Mouse (Mus musculus): ENCODE results near the gene Plvap. TPM values are rescaled to one million over a fixed set of nuclear protein-coding genes. Genes with fewer than 3 reads are reported as not detected.

The Plvap gene
- polyA plus RNA-seq, 1 experiment = 25.6 TPM

- H3K27me3 ChIP-seq (ENCODE audit: control insufficient read depth, insufficient read depth, low read length) = no peaks in the 10 kb centered on the region
- 67% methylated on average over 6 of the region's 6 CpGs for WGBS
- no peak for TF ChIP-seq CTCF (IDR thresholded peaks at IDR 0.05; ENCODE audit: borderline replicate concordance, insufficient read depth, low read depth, low read length)
- no peak for TF ChIP-seq POLR2A (IDR thresholded peaks at IDR 0.05; ENCODE audit: borderline replicate concordance, insufficient read depth, low read length)
- no peak overlapping the region for H3K4me3 ChIP-seq (replicated peaks; ENCODE audit: insufficient read depth, low read depth, low read length)
- no peaks in the 10 kb centered on the region for H3K4me1 ChIP-seq (ENCODE audit: control insufficient read depth, insufficient read depth, low read length)
- DNase-seq = no peak
- H3K27ac ChIP-seq (ENCODE audit: insufficient read depth, low read length) = no peak overlapping the region
Observed at GRCm38 (mm10) chr8:71552770-71553169, 41.2 kb upstream of the Plvap start.

GRCm38 (mm10) chr8:71550754-71551153 is 39.2 kb upstream of the Plvap start:
- 61% methylated on average over 7 of the region's 7 CpGs for WGBS
- no peaks in the 10 kb centered on the region for H3K4me1 ChIP-seq (ENCODE audit: control insufficient read depth, insufficient read depth, low read length)
- no peaks in the 10 kb centered on the region for H3K27me3 ChIP-seq (ENCODE audit: control insufficient read depth, insufficient read depth, low read length)
- TF ChIP-seq CTCF (IDR thresholded peaks at IDR 0.05; ENCODE audit: borderline replicate concordance, insufficient read depth, low read depth, low read length) = no peak
- no peak for TF ChIP-seq POLR2A (IDR thresholded peaks at IDR 0.05; ENCODE audit: borderline replicate concordance, insufficient read depth, low read length)
- no peak for DNase-seq
- H3K4me3 ChIP-seq (replicated peaks; ENCODE audit: insufficient read depth, low read depth, low read length) = no peak overlapping the region
- H3K27ac ChIP-seq (ENCODE audit: insufficient read depth, low read length) = no peak overlapping the region

DNA sequence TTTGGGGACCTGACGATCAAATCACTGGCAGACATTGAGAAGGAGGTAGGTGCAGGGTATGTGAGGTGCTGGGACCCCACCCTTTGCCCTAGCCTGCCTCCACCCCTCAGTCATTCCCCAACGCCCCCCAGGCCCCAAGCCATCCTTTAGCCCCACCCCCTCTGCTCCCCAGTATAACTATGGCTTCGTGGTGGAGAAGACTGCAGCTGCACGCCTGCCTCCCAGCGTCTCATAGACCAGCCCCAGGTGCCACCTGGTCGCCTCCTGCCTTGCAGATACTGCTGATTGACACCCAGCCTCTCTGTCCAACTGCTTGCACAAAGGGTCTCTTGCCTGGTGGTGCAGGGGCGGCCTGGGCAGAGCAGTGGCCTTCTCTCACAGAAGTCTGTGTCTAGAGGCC is 36.0 kb upstream of the Plvap start:
- Histone ChIP-seq H3K4me1 (ENCODE audit: control insufficient read depth, insufficient read depth, low read length) (0 out of 2 replicates have a peak, but pooled peaks cover 3% of the 10 kb centered on the region), H3K27ac (ENCODE audit: insufficient read depth, low read length) (no peak overlapping the region), H3K4me3 (replicated peaks; ENCODE audit: insufficient read depth, low read depth, low read length) (no peak overlapping the region), H3K27me3 (ENCODE audit: control insufficient read depth, insufficient read depth, low read length) (no peaks in the 10 kb centered on the region)
- TF ChIP-seq CTCF (IDR thresholded peaks at IDR 0.05; ENCODE audit: borderline replicate concordance, insufficient read depth, low read depth, low read length) = no peak
- TF ChIP-seq POLR2A (IDR thresholded peaks at IDR 0.05; ENCODE audit: borderline replicate concordance, insufficient read depth, low read length) = no peak
- WGBS = 88% methylated on average over 7 of the region's 7 CpGs
- DNase-seq = no peak

- no peak for TF ChIP-seq POLR2A (IDR thresholded peaks at IDR 0.05; ENCODE audit: borderline replicate concordance, insufficient read depth, low read length)
- TF ChIP-seq CTCF (IDR thresholded peaks at IDR 0.05; ENCODE audit: borderline replicate concordance, insufficient read depth, low read depth, low read length) = no peak
- no peak overlapping the region for H3K27ac ChIP-seq (ENCODE audit: insufficient read depth, low read length)
- 87% methylated on average over 11 of the region's 11 CpGs for WGBS
- H3K4me1 ChIP-seq (ENCODE audit: control insufficient read depth, insufficient read depth, low read length) = 0 out of 2 replicates have a peak, but pooled peaks cover 3% of the 10 kb centered on the region
- no peaks in the 10 kb centered on the region for H3K27me3 ChIP-seq (ENCODE audit: control insufficient read depth, insufficient read depth, low read length)
- no peak for DNase-seq
- H3K4me3 ChIP-seq (replicated peaks; ENCODE audit: insufficient read depth, low read depth, low read length) = no peak overlapping the region
Observed at GRCm38 (mm10) chr8:71545053-71545452, 33.5 kb upstream of the Plvap start.

- Histone ChIP-seq H3K27me3 (ENCODE audit: control insufficient read depth, insufficient read depth, low read length) (no peaks in the 10 kb centered on the region), H3K27ac (ENCODE audit: insufficient read depth, low read length) (no peak overlapping the region), H3K4me3 (replicated peaks; ENCODE audit: insufficient read depth, low read depth, low read length) (no peak overlapping the region), H3K4me1 (ENCODE audit: control insufficient read depth, insufficient read depth, low read length) (0 out of 2 replicates have a peak, but pooled peaks cover 3% of the 10 kb centered on the region)
- no peak for DNase-seq
- 77% methylated on average over 9 of the region's 9 CpGs for WGBS
- no peak for TF ChIP-seq POLR2A (IDR thresholded peaks at IDR 0.05; ENCODE audit: borderline replicate concordance, insufficient read depth, low read length)
- TF ChIP-seq CTCF (IDR thresholded peaks at IDR 0.05; ENCODE audit: borderline replicate concordance, insufficient read depth, low read depth, low read length) = no peak
Observed at GRCm38 (mm10) chr8:71543755-71544154, 32.2 kb upstream of the Plvap start.

GRCm38 (mm10) chr8:71542632-71543343 is 31.2 kb upstream of the Plvap start, which contains the start of gene Mvb12a:
Gene Mvb12a (plus strand): TSS chr8:71542922.
- Histone ChIP-seq H3K4me3 (replicated peaks; ENCODE audit: insufficient read depth, low read depth, low read length) (peak within 1 kb of the TSS; percentile 57), H3K4me1 (ENCODE audit: control insufficient read depth, insufficient read depth, low read length) (0 out of 2 replicates have a peak, but pooled peaks cover 3% of the 10 kb centered on the region), H3K27me3 (ENCODE audit: control insufficient read depth, insufficient read depth, low read length) (no peaks in the 10 kb centered on the region), H3K27ac (ENCODE audit: insufficient read depth, low read length) (no peak within 1 kb of the TSS; the same call in 1 of the 2 replicates)
- under 1% methylated on average over 55 of the region's 55 CpGs for WGBS
- TF ChIP-seq POLR2A (IDR thresholded peaks at IDR 0.05; ENCODE audit: borderline replicate concordance, insufficient read depth, low read length) = peak; percentile 68; the same call in 1 of the 2 replicates
- no peak for TF ChIP-seq CTCF (IDR thresholded peaks at IDR 0.05; ENCODE audit: borderline replicate concordance, insufficient read depth, low read depth, low read length)
- DNase-seq = peak; percentile 96 to 99

GRCm38 (mm10) chr8:71537028-71537867 is 25.7 kb upstream of the Plvap start, which contains the start of gene Bst2:
Gene Bst2 (minus strand): TSS chr8:71537456.
- TF ChIP-seq POLR2A (IDR thresholded peaks at IDR 0.05; ENCODE audit: borderline replicate concordance, insufficient read depth, low read length) (no peak), CTCF (IDR thresholded peaks at IDR 0.05; ENCODE audit: borderline replicate concordance, insufficient read depth, low read depth, low read length) (no peak)
- Histone ChIP-seq H3K4me1 (ENCODE audit: control insufficient read depth, insufficient read depth, low read length) (no peaks in the 10 kb centered on the region), H3K27ac (ENCODE audit: insufficient read depth, low read length) (no peak within 1 kb of the TSS), H3K4me3 (replicated peaks; ENCODE audit: insufficient read depth, low read depth, low read length) (no peak within 1 kb of the TSS), H3K27me3 (ENCODE audit: control insufficient read depth, insufficient read depth, low read length) (no peaks in the 10 kb centered on the region; the same call in 1 of the 2 replicates)
- no peak for DNase-seq
- WGBS = 8% methylated on average over 37 of the region's 37 CpGs
